Mouse (Mus musculus): ENCODE results near the gene Ace. TPM values are rescaled to one million over a fixed set of nuclear protein-coding genes. Genes with fewer than 3 reads are reported as not detected.

The Ace gene
- polyA plus RNA-seq, 1 experiment, result not detected

GRCm38 (mm10) chr11:105927065-105928030 is 40.4 kb upstream of the Ace start:
- no peaks in the 10 kb centered on the region for H3K27me3 ChIP-seq (ENCODE audit: control insufficient read depth, insufficient read depth, low read length, poor library complexity, severe bottlenecking)
- no peaks in the 10 kb centered on the region for H3K4me1 ChIP-seq (ENCODE audit: control insufficient read depth, insufficient read depth, low read length)
- H3K9ac ChIP-seq (ENCODE audit: low read depth, poor library complexity, severe bottlenecking), result no peak overlapping the region
- no peak overlapping the region for H3K4me3 ChIP-seq (ENCODE audit: low read depth, low read length)
- H3K36me3 ChIP-seq (ENCODE audit: control insufficient read depth, insufficient read depth, low read length, poor library complexity, severe bottlenecking), result no peaks in the 10 kb centered on the region
- TF ChIP-seq EP300 (IDR thresholded peaks at IDR 0.05; ENCODE audit: insufficient read depth, low read depth, low read length) (no peak), CTCF (IDR thresholded peaks at IDR 0.05; ENCODE audit: low read depth, low read length) (peak; percentile 74)
- no peak overlapping the region for H3K27ac ChIP-seq (ENCODE audit: insufficient read depth, low read length)
- no peaks in the 10 kb centered on the region for H3K9me3 ChIP-seq (replicated peaks; ENCODE audit: control insufficient read depth, insufficient read depth, low read length, poor library complexity, severe bottlenecking)

GRCm38 (mm10) chr11:105928171-105928570 is 39.6 kb upstream of the Ace start:
- no peak overlapping the region for H3K9ac ChIP-seq (ENCODE audit: low read depth, poor library complexity, severe bottlenecking)
- H3K36me3 ChIP-seq (ENCODE audit: control insufficient read depth, insufficient read depth, low read length, poor library complexity, severe bottlenecking), result no peaks in the 10 kb centered on the region
- H3K9me3 ChIP-seq (replicated peaks; ENCODE audit: control insufficient read depth, insufficient read depth, low read length, poor library complexity, severe bottlenecking), result no peaks in the 10 kb centered on the region
- no peak overlapping the region for H3K4me3 ChIP-seq (ENCODE audit: low read depth, low read length)
- no peak overlapping the region for H3K27ac ChIP-seq (ENCODE audit: insufficient read depth, low read length)
- TF ChIP-seq POLR2A (IDR thresholded peaks at IDR 0.05; ENCODE audit: insufficient read depth, low read length), result no peak
- no peak for TF ChIP-seq CTCF (IDR thresholded peaks at IDR 0.05; ENCODE audit: low read depth, low read length)
- TF ChIP-seq EP300 (IDR thresholded peaks at IDR 0.05; ENCODE audit: insufficient read depth, low read depth, low read length), result no peak
- H3K27me3 ChIP-seq (ENCODE audit: control insufficient read depth, insufficient read depth, low read length, poor library complexity, severe bottlenecking), result no peaks in the 10 kb centered on the region
- H3K4me1 ChIP-seq (ENCODE audit: control insufficient read depth, insufficient read depth, low read length), result no peaks in the 10 kb centered on the region

GRCm38 (mm10) chr11:105931380-105931779 is 36.4 kb upstream of the Ace start:
- no peak for TF ChIP-seq EP300 (IDR thresholded peaks at IDR 0.05; ENCODE audit: insufficient read depth, low read depth, low read length)
- no peak for TF ChIP-seq CTCF (IDR thresholded peaks at IDR 0.05; ENCODE audit: low read depth, low read length)
- no peak for TF ChIP-seq POLR2A (IDR thresholded peaks at IDR 0.05; ENCODE audit: insufficient read depth, low read length)
- H3K9me3 ChIP-seq (replicated peaks; ENCODE audit: control insufficient read depth, insufficient read depth, low read length, poor library complexity, severe bottlenecking), result no peaks in the 10 kb centered on the region
- H3K9ac ChIP-seq (ENCODE audit: low read depth, poor library complexity, severe bottlenecking), result no peak overlapping the region
- H3K27ac ChIP-seq (ENCODE audit: insufficient read depth, low read length), result no peak overlapping the region
- H3K4me1 ChIP-seq (ENCODE audit: control insufficient read depth, insufficient read depth, low read length), result no peaks in the 10 kb centered on the region
- no peak overlapping the region for H3K4me3 ChIP-seq (ENCODE audit: low read depth, low read length)
- no peaks in the 10 kb centered on the region for H3K27me3 ChIP-seq (ENCODE audit: control insufficient read depth, insufficient read depth, low read length, poor library complexity, severe bottlenecking)
- H3K36me3 ChIP-seq (ENCODE audit: control insufficient read depth, insufficient read depth, low read length, poor library complexity, severe bottlenecking), result no peaks in the 10 kb centered on the region

GRCm38 (mm10) chr11:105933746-105934145 is 34.0 kb upstream of the Ace start:
- Histone ChIP-seq H3K36me3 (ENCODE audit: control insufficient read depth, insufficient read depth, low read length, poor library complexity, severe bottlenecking) (no peaks in the 10 kb centered on the region), H3K4me3 (ENCODE audit: low read depth, low read length) (no peak overlapping the region), H3K27me3 (ENCODE audit: control insufficient read depth, insufficient read depth, low read length, poor library complexity, severe bottlenecking) (no peaks in the 10 kb centered on the region), H3K9me3 (replicated peaks; ENCODE audit: control insufficient read depth, insufficient read depth, low read length, poor library complexity, severe bottlenecking) (no peaks in the 10 kb centered on the region), H3K27ac (ENCODE audit: insufficient read depth, low read length) (no peak overlapping the region), H3K9ac (ENCODE audit: low read depth, poor library complexity, severe bottlenecking) (no peak overlapping the region), H3K4me1 (ENCODE audit: control insufficient read depth, insufficient read depth, low read length) (no peaks in the 10 kb centered on the region)
- TF ChIP-seq POLR2A (IDR thresholded peaks at IDR 0.05; ENCODE audit: insufficient read depth, low read length), result no peak
- TF ChIP-seq CTCF (IDR thresholded peaks at IDR 0.05; ENCODE audit: low read depth, low read length), result no peak
- no peak for TF ChIP-seq EP300 (IDR thresholded peaks at IDR 0.05; ENCODE audit: insufficient read depth, low read depth, low read length)

GRCm38 (mm10) chr11:105934303-105934711 is 33.4 kb upstream of the Ace start:
- H3K27ac ChIP-seq (ENCODE audit: insufficient read depth, low read length), result no peak overlapping the region
- no peak for TF ChIP-seq CTCF (IDR thresholded peaks at IDR 0.05; ENCODE audit: low read depth, low read length)
- H3K9me3 ChIP-seq (replicated peaks; ENCODE audit: control insufficient read depth, insufficient read depth, low read length, poor library complexity, severe bottlenecking), result no peaks in the 10 kb centered on the region
- H3K27me3 ChIP-seq (ENCODE audit: control insufficient read depth, insufficient read depth, low read length, poor library complexity, severe bottlenecking), result no peaks in the 10 kb centered on the region
- H3K36me3 ChIP-seq (ENCODE audit: control insufficient read depth, insufficient read depth, low read length, poor library complexity, severe bottlenecking), result no peaks in the 10 kb centered on the region
- H3K9ac ChIP-seq (ENCODE audit: low read depth, poor library complexity, severe bottlenecking), result no peak overlapping the region
- no peak overlapping the region for H3K4me3 ChIP-seq (ENCODE audit: low read depth, low read length)
- H3K4me1 ChIP-seq (ENCODE audit: control insufficient read depth, insufficient read depth, low read length), result no peaks in the 10 kb centered on the region

- Histone ChIP-seq H3K27ac (ENCODE audit: insufficient read depth, low read length) (no peak overlapping the region), H3K4me3 (ENCODE audit: low read depth, low read length) (no peak overlapping the region)
- no peak for TF ChIP-seq POLR2A (IDR thresholded peaks at IDR 0.05; ENCODE audit: insufficient read depth, low read length)
- TF ChIP-seq CTCF (IDR thresholded peaks at IDR 0.05; ENCODE audit: low read depth, low read length), result no peak
- TF ChIP-seq EP300 (IDR thresholded peaks at IDR 0.05; ENCODE audit: insufficient read depth, low read depth, low read length), result no peak
Observed at GRCm38 (mm10) chr11:105934816-105935215, 32.9 kb upstream of the Ace start.

More at GRCm38 (mm10) chr11:105934816-105935215, 32.9 kb upstream of the Ace start:
- H3K36me3 ChIP-seq (ENCODE audit: control insufficient read depth, insufficient read depth, low read length, poor library complexity, severe bottlenecking), result no peaks in the 10 kb centered on the region
- no peaks in the 10 kb centered on the region for H3K9me3 ChIP-seq (replicated peaks; ENCODE audit: control insufficient read depth, insufficient read depth, low read length, poor library complexity, severe bottlenecking)
- H3K27me3 ChIP-seq (ENCODE audit: control insufficient read depth, insufficient read depth, low read length, poor library complexity, severe bottlenecking), result no peaks in the 10 kb centered on the region
- H3K9ac ChIP-seq (ENCODE audit: low read depth, poor library complexity, severe bottlenecking), result no peak overlapping the region
- H3K4me1 ChIP-seq (ENCODE audit: control insufficient read depth, insufficient read depth, low read length), result no peaks in the 10 kb centered on the region
